Mouse (Mus musculus): ENCODE data around the gene Bhlhb9. TPM values are rescaled to one million over a fixed set of nuclear protein-coding genes. Genes with fewer than 3 reads are reported as not detected.
A peak's percentile ranks its signal among the peaks of the same experiment; 100 is the strongest.
"Not testable (repeated sequence)": the region's sequence is repeated elsewhere in the genome, so short reads cannot be mapped to it uniquely, and the experiment has no call there.

Bhlhb9 gene
- polyA plus RNA-seq, 1 experiment from 2014 or later: 41.4 TPM

DNA sequence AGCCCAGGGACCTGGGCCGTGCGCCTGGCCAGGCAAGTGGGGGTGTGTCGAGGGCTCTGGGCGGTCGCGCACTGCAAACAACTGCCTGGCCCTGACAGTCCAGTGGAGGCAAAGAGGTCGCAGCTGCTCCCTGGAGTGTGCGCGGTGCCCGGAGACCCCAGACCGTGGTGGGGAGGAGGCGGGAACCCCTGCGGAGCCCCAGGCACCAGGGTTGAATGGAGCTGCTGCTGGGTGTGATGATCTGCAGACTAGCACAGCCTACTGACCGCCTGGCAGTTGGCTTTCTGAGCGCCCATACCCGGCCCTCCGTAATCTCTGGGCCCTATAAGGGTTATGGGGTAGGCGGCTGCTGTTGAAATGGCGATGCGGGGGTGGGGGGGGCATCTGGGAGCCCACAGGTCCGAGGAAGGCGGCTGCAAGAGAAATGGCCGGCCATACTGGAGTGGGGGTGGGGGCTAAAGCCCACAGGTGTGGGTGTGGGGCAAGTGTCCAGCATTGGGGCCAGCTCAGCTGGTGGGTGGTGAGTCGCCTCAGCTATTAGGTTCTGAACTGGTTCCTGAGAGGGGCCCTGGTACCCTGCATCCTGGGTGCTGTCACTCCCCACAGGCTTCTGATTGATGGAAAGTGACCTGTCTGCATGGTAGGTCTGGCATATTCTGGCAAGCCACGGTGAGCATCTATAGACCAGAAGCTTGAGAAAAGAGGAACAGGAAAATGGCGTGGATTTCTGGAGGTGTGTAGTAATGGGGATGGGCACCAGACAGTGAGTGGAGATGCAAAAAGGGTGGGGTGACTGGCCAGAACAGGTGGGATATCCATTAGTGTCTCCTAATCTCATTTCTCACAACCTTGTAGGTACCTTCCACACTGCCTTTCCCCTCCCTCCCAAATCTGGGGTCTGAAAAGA lies 836 bp upstream of the Bhlhb9 start:
- H3K4me3 ChIP-seq (ENCODE audit: low read depth, low read length): peak overlapping the region; percentile 48
- H3K27me3 ChIP-seq (replicated peaks; ENCODE audit: control insufficient read depth, insufficient read depth, low read length); H3K9me3 ChIP-seq (ENCODE audit: control insufficient read depth, low read length); H3K36me3 ChIP-seq (ENCODE audit: control insufficient read depth, insufficient read depth, low read length); H3K27ac ChIP-seq (ENCODE audit: low read depth); H3K4me1 ChIP-seq (replicated peaks; ENCODE audit: control insufficient read depth, insufficient read depth, low read length): not testable (repeated sequence)
- DNase-seq (ENCODE audit: low spot score) (peak; percentile 56), ATAC-seq (replicated peaks; ENCODE audit: low FRiP score, low TSS enrichment, low read depth) (peak; percentile 79)
- 16% methylated on average over 26 of the region's 26 CpGs for WGBS
- H3K9ac ChIP-seq (ENCODE audit: low read length): peak overlapping the region; percentile 43
- peak overlapping the region; percentile 53 for H3K4me2 ChIP-seq (ENCODE audit: low read length)

DNA sequence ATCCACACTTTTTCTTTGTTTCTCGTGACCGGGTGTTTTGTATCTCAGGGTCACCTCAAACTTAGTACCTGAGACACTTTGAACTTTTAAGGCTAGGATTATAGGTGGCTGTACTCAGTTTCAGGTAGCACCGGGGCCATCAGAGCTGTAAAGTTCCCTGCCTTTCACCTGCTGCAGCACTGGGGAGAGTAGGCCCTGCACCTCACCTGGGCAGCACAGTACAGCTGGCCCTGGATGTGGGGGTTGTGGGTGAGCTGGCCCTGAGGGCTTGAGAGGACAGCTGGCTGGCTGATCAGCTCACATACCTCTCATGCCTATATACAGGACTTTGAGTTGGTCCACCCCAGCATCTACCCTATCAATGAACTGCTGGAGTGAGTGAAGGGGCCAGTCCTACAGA lies 6.8 kb downstream of the Bhlhb9 start:
- no peak overlapping the region for H3K4me2 ChIP-seq (ENCODE audit: low read length)
- no peaks in the 10 kb centered on the region for H3K9me3 ChIP-seq (ENCODE audit: control insufficient read depth, low read length)
- no peak overlapping the region for H3K27ac ChIP-seq (ENCODE audit: low read depth)
- H3K4me1 ChIP-seq (replicated peaks; ENCODE audit: control insufficient read depth, insufficient read depth, low read length): no peaks in the 10 kb centered on the region
- DNase-seq (ENCODE audit: low spot score) (no peak), ATAC-seq (replicated peaks; ENCODE audit: low FRiP score, low TSS enrichment, low read depth) (no peak)
- H3K36me3 ChIP-seq (ENCODE audit: control insufficient read depth, insufficient read depth, low read length): peaks cover 6% of the 10 kb centered on the region; the same call in 1 of the 2 replicates
- H3K4me3 ChIP-seq (ENCODE audit: low read depth, low read length): no peak overlapping the region
- no peak overlapping the region for H3K9ac ChIP-seq (ENCODE audit: low read length)
- 92% methylated on average over 3 of the region's 3 CpGs for WGBS
- H3K27me3 ChIP-seq (replicated peaks; ENCODE audit: control insufficient read depth, insufficient read depth, low read length): no peaks in the 10 kb centered on the region

DNA sequence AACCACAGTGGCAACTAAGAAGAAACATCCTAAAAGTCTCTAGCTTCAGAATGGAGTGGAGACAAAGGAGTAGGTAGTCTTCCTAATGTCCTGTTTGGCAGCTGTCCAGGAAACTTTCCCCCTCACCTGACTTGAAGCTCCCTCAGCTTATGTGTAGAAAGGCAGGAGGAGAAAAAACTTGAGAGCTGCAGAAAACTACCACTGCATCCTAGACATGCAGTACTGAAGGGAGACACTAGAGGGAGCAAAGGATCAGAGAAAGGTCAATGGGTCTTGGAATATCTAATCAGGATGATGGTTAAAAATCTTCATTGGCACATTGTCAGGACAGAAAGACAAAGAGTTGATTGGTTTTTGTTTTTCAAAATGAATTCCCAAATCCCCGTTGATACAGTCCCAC lies 8.4 kb downstream of the Bhlhb9 start:
- Histone ChIP-seq H3K4me3 (ENCODE audit: low read depth, low read length) (no peak overlapping the region), H3K27ac (ENCODE audit: low read depth) (no peak overlapping the region), H3K9ac (ENCODE audit: low read length) (no peak overlapping the region), H3K4me1 (replicated peaks; ENCODE audit: control insufficient read depth, insufficient read depth, low read length) (no peaks in the 10 kb centered on the region), H3K9me3 (ENCODE audit: control insufficient read depth, low read length) (no peaks in the 10 kb centered on the region), H3K4me2 (ENCODE audit: low read length) (no peak overlapping the region), H3K27me3 (replicated peaks; ENCODE audit: control insufficient read depth, insufficient read depth, low read length) (no peaks in the 10 kb centered on the region), H3K36me3 (ENCODE audit: control insufficient read depth, insufficient read depth, low read length) (no peaks in the 10 kb centered on the region)
- WGBS: 13% methylated on average over 1 of the region's 1 CpGs
- DNase-seq (ENCODE audit: low spot score): no peak
- no peak for ATAC-seq (replicated peaks; ENCODE audit: low FRiP score, low TSS enrichment, low read depth)

DNA sequence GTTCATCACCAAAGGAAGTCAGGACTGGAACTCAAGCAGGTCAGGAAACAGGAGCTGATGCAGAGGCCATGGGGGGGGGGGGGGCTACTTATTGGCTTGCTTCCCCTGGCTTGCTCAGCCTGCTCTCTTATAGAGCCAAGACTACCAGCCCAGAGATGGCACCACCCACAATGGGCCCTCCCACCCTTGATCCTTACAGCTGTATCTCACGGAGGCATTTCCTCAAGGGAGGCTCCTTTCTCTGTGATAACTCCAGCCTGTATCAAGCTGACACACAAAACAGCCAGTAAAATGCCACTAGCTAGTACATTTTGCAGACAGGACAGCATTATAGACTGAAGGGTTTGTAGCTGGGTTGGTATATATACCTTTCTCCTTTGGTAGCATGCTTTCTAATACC lies 38.5 kb downstream of the Bhlhb9 start:
- not testable (repeated sequence) for H3K4me2 ChIP-seq (ENCODE audit: low read length); DNase-seq (ENCODE audit: low spot score); H3K36me3 ChIP-seq (ENCODE audit: control insufficient read depth, insufficient read depth, low read length); H3K27ac ChIP-seq (ENCODE audit: low read depth); ATAC-seq (replicated peaks; ENCODE audit: low FRiP score, low TSS enrichment, low read depth); H3K27me3 ChIP-seq (replicated peaks; ENCODE audit: control insufficient read depth, insufficient read depth, low read length); H3K9me3 ChIP-seq (ENCODE audit: control insufficient read depth, low read length); H3K9ac ChIP-seq (ENCODE audit: low read length); H3K4me3 ChIP-seq (ENCODE audit: low read depth, low read length); H3K4me1 ChIP-seq (replicated peaks; ENCODE audit: control insufficient read depth, insufficient read depth, low read length)
- WGBS: 50% methylated on average over 1 of the region's 1 CpGs

DNA sequence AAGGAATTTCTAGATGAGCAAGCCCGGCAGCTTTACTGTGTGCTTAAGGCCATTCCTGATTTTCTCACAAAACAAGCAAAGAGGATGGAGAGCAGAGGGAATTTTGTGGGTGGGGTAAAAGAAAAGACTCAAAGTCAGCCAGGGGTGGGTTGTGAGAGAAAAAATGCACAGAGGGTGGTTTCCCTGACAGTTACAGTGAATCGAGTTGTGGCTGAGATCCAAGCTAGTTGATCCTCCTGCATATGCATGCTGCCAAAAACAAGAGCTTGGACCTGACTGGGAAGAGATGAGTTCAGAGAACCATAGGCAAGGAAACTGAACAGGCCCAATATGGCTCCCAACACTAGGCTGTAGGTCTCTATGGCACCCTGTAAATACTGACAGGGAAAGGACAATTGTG lies 40.5 kb downstream of the Bhlhb9 start:
- 74% methylated on average over 2 of the region's 2 CpGs for WGBS
- no peak overlapping the region for H3K9ac ChIP-seq (ENCODE audit: low read length)
- no peaks in the 10 kb centered on the region for H3K4me1 ChIP-seq (replicated peaks; ENCODE audit: control insufficient read depth, insufficient read depth, low read length)
- ATAC-seq (replicated peaks; ENCODE audit: low FRiP score, low TSS enrichment, low read depth) (no peak), DNase-seq (ENCODE audit: low spot score) (no peak)
- H3K4me2 ChIP-seq (ENCODE audit: low read length): no peak overlapping the region
- H3K36me3 ChIP-seq (ENCODE audit: control insufficient read depth, insufficient read depth, low read length): no peaks in the 10 kb centered on the region
- H3K9me3 ChIP-seq (ENCODE audit: control insufficient read depth, low read length): no peaks in the 10 kb centered on the region
- no peaks in the 10 kb centered on the region for H3K27me3 ChIP-seq (replicated peaks; ENCODE audit: control insufficient read depth, insufficient read depth, low read length)
- no peak overlapping the region for H3K4me3 ChIP-seq (ENCODE audit: low read depth, low read length)
- no peak overlapping the region for H3K27ac ChIP-seq (ENCODE audit: low read depth)

DNA sequence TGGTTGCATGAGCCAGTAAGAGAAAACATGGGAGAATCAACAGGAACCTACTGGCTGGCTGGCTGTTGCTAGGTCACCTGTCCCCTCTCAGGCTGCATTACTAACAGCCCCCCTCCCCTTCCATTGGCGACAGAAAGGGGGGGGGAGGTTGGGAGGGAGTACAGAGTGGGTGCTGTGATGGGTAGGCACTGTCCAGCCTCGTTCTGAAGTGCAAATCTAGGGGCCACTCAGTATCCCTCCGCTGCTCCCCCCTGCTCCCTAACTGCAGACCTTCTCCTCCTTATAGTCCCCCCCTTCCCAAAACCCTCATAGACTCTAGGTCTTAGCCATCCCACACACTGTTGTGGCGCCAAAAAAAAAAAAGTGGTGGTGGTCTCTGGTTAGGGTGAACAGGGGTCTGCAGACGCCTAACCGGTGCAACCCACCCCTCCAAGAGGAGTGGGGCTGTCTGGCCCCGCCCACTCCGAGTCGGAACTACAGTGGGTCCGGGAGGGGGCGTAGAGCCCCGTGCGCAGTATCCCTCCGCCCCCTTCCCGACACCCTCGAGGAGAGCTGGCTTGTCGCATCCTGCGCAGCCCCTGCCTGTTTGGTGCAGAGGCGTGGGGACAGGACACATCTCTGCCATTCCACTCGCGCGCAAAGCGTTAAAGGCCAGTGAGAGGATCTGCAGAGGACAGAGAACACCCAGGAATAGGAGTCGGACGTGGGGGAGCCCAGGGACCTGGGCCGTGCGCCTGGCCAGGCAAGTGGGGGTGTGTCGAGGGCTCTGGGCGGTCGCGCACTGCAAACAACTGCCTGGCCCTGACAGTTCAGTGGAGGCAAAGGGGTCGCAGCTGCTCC lies 41.3 kb downstream of the Bhlhb9 start, which contains the start of gene Gprasp2:
Gene Gprasp2 (plus strand): TSS at position 514 of the 840 bp plus-strand sequence.
- Histone ChIP-seq H3K9ac (ENCODE audit: low read length) (0 out of 2 replicates have a peak within 1 kb of the TSS, but pooled peaks have one; percentile 16), H3K4me3 (ENCODE audit: low read depth, low read length) (peak within 1 kb of the TSS; percentile 39), H3K4me2 (ENCODE audit: low read length) (peak within 1 kb of the TSS; percentile 58)
- ATAC-seq (replicated peaks; ENCODE audit: low FRiP score, low TSS enrichment, low read depth) (peak; percentile 88), DNase-seq (ENCODE audit: low spot score) (peak; percentile 54)
- not testable (repeated sequence) for H3K27me3 ChIP-seq (replicated peaks; ENCODE audit: control insufficient read depth, insufficient read depth, low read length); H3K27ac ChIP-seq (ENCODE audit: low read depth); H3K36me3 ChIP-seq (ENCODE audit: control insufficient read depth, insufficient read depth, low read length); H3K4me1 ChIP-seq (replicated peaks; ENCODE audit: control insufficient read depth, insufficient read depth, low read length); H3K9me3 ChIP-seq (ENCODE audit: control insufficient read depth, low read length)
- WGBS: 25% methylated on average over 25 of the region's 32 CpGs

DNA sequence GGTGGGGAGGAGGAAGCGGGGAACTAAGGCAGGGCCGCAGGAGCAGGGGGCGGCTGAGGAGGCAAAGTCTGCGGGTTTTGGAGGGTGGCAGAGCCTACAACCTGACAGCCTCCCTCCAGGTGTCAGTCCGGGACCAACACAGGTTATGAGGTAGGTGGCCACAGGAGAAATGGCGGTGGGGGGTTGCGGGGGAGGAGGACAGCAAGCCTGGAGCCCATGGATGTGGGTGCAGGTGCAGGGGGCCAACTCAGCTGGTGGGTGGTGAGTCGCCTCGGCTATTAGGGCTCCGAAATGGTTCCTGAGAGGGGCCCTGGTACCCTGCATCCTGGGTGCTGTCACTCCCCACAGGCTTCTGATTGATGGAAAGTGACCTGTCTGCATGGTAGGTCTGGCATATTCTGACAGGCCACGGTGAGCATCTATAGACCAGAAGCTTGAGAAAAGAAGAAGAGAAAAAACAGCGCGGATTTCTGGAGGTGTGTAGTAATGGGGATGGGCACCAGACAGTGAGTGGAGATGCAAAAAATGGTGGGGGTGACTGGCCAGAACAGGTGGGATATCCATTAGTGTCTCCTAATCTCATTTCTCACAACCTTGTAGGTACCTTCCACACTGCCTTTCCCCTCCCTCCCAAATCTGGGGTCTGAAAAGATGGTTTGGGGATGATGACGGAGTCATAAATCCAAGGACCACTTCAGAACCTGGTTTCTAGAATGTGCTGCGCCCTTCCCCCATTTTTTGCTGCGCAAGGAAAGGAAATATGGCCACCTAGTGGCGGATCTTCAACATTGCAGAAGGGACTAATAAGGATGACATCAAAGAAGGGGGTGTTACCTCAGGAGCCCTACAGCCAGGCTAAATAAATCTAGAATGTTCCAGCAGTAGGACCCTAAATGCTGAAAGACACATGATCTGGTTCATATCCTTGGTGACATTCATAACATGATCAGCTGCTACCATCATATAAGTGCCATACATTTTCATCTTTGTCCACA lies 42.3 kb downstream of the Bhlhb9 start:
- H3K9me3 ChIP-seq (ENCODE audit: control insufficient read depth, low read length); H3K27me3 ChIP-seq (replicated peaks; ENCODE audit: control insufficient read depth, insufficient read depth, low read length); H3K27ac ChIP-seq (ENCODE audit: low read depth); H3K36me3 ChIP-seq (ENCODE audit: control insufficient read depth, insufficient read depth, low read length); H3K4me1 ChIP-seq (replicated peaks; ENCODE audit: control insufficient read depth, insufficient read depth, low read length): not testable (repeated sequence)
- 8% methylated on average over 16 of the region's 17 CpGs for WGBS
- Histone ChIP-seq H3K9ac (ENCODE audit: low read length) (0 out of 2 replicates have a peak overlapping the region, but pooled peaks have one; percentile 16), H3K4me2 (ENCODE audit: low read length) (peak overlapping the region; percentile 58), H3K4me3 (ENCODE audit: low read depth, low read length) (peak overlapping the region; percentile 39)
- peak; percentile 51 for DNase-seq (ENCODE audit: low spot score)
- peak; percentile 52 for ATAC-seq (replicated peaks; ENCODE audit: low FRiP score, low TSS enrichment, low read depth)

DNA sequence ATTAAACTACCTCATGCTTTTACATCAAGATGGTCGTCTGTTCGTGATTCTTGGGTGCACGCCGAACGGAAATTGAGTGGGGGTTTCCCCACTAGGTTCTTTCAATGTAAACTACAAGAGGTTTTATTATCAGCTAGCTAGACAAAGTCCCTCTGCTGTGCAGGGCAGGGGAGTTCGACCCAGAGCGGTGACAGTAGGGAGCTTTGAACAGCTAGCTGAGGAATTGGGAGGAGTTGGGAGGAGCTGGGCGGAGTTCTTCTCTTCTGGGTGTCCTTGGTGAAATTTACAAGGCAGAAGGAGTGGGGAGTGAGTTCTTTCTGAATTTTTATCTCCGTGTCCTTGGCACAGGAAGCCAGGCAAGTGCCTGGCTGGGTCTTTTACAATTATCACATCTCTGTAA lies 69.4 kb downstream of the Bhlhb9 start:
- 74% methylated on average over 9 of the region's 9 CpGs for WGBS
- H3K4me3 ChIP-seq (ENCODE audit: low read depth, low read length); H3K9ac ChIP-seq (ENCODE audit: low read length); H3K4me2 ChIP-seq (ENCODE audit: low read length); ATAC-seq (replicated peaks; ENCODE audit: low FRiP score, low TSS enrichment, low read depth); H3K27ac ChIP-seq (ENCODE audit: low read depth); DNase-seq (ENCODE audit: low spot score); H3K36me3 ChIP-seq (ENCODE audit: control insufficient read depth, insufficient read depth, low read length); H3K9me3 ChIP-seq (ENCODE audit: control insufficient read depth, low read length); H3K4me1 ChIP-seq (replicated peaks; ENCODE audit: control insufficient read depth, insufficient read depth, low read length); H3K27me3 ChIP-seq (replicated peaks; ENCODE audit: control insufficient read depth, insufficient read depth, low read length): not testable (repeated sequence)
